Mouse (Mus musculus) stomach, postnatal 0 days (tissue): ENCODE measurements around the gene Ociad1.

ENCODE experiments used
- CTCF ChIP-seq: IDR thresholded peaks from 2 replicates; pipeline ENCODE4 v1.5.1; 2016; ENCODE audit warnings: antibody characterized with exemption, low read depth, mild to moderate bottlenecking, moderate library complexity
- EP300 ChIP-seq: optimal IDR thresholded peaks from 2 replicates; pipeline ENCODE3; 2016; ENCODE audit warnings: antibody characterized with exemption

GRCm38 (mm10) chr5:73359134-73359751 is 66.7 kb downstream of the Ociad1 start:
- TF ChIP-seq CTCF = no peak
- TF ChIP-seq EP300 = no peak
